Mouse (Mus musculus): Measurements from ENCODE around the gene Cdrt4. TPM values are rescaled to one million over a fixed set of nuclear protein-coding genes. Genes with fewer than 3 reads are reported as not detected.

Gene Cdrt4
- polyA plus RNA-seq, 1 experiment: not detected

GRCm38 (mm10) chr11:62943538-62943937, 7.5 kb upstream of the Cdrt4 start:
- Histone ChIP-seq H3ac (ENCODE audit: control insufficient read depth, insufficient read length, low read depth) (no peak overlapping the region), H3K27me3 (ENCODE audit: control insufficient read depth, insufficient read depth, insufficient read length) (no peaks in the 10 kb centered on the region), H3K36me3 (ENCODE audit: control insufficient read depth, insufficient read depth) (no peaks in the 10 kb centered on the region), H3K79me3 (ENCODE audit: low read depth) (no peaks in the 10 kb centered on the region), H3K79me2 (ENCODE audit: control insufficient read depth, insufficient read depth) (no peaks in the 10 kb centered on the region), H3K4me3 (ENCODE audit: insufficient read depth, poor library complexity, severe bottlenecking) (no peak overlapping the region)
- TF ChIP-seq MYOD1 (IDR thresholded peaks at IDR 0.05; ENCODE audit: control insufficient read depth, insufficient read length, low read depth): no peak

- Histone ChIP-seq H3K4me3 (ENCODE audit: insufficient read depth, poor library complexity, severe bottlenecking) (no peak overlapping the region), H3K79me3 (ENCODE audit: low read depth) (no peaks in the 10 kb centered on the region), H3ac (ENCODE audit: control insufficient read depth, insufficient read length, low read depth) (no peak overlapping the region), H3K36me3 (ENCODE audit: control insufficient read depth, insufficient read depth) (no peaks in the 10 kb centered on the region), H3K27me3 (ENCODE audit: control insufficient read depth, insufficient read depth, insufficient read length) (no peaks in the 10 kb centered on the region), H3K79me2 (ENCODE audit: control insufficient read depth, insufficient read depth) (no peaks in the 10 kb centered on the region)
- TF ChIP-seq FOSL1 (IDR thresholded peaks at IDR 0.05; ENCODE audit: insufficient read depth, low read length, poor library complexity, severe bottlenecking): no peak
- TF ChIP-seq USF1 (IDR thresholded peaks at IDR 0.05; ENCODE audit: low read depth): no peak
- no peak for TF ChIP-seq CTCF (IDR thresholded peaks at IDR 0.05; ENCODE audit: control insufficient read depth, insufficient read depth, insufficient read length)
- no peak for TF ChIP-seq MYOG (IDR thresholded peaks at IDR 0.05; ENCODE audit: control insufficient read depth, extremely low read depth, insufficient read length)
- TF ChIP-seq CEBPB (IDR thresholded peaks at IDR 0.05; ENCODE audit: low read depth): no peak
- TF ChIP-seq MYOD1 (IDR thresholded peaks at IDR 0.05; ENCODE audit: control insufficient read depth, insufficient read length, low read depth): no peak
- TF ChIP-seq MAX (IDR thresholded peaks at IDR 0.05): no peak
Measured at GRCm38 (mm10) chr11:62945514-62945913, 5.5 kb upstream of the Cdrt4 start.

DNA sequence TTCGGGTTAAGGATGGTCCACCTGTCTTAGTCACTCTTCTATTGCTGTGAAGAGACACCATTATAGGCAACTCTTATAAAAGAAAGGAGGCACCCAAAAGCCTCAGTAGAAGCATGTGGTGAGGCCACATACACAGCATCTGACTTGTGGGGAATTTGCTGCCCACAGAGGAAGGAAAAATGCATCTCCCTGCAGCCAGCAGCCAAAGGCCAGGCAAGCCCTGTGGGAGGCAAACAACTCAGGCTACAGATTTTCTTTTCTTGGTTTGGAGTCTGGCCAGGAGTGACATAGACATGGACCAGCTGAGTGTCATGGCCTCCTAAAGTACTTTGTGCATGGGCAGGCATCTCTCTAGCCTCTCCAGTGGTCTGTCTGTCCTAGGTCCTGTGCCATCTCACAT, 1.4 kb upstream of the Cdrt4 start:
- Histone ChIP-seq H3K79me2 (ENCODE audit: control insufficient read depth, insufficient read depth) (no peaks in the 10 kb centered on the region), H3K27me3 (ENCODE audit: control insufficient read depth, insufficient read depth, insufficient read length) (no peaks in the 10 kb centered on the region), H3ac (ENCODE audit: control insufficient read depth, insufficient read length, low read depth) (no peak overlapping the region), H3K79me3 (ENCODE audit: low read depth) (no peaks in the 10 kb centered on the region), H3K4me3 (ENCODE audit: insufficient read depth, poor library complexity, severe bottlenecking) (no peak overlapping the region), H3K36me3 (ENCODE audit: control insufficient read depth, insufficient read depth) (no peaks in the 10 kb centered on the region)
- no peak for TF ChIP-seq MYOG (IDR thresholded peaks at IDR 0.05; ENCODE audit: control insufficient read depth, extremely low read depth, insufficient read length)
- no peak for TF ChIP-seq MYOD1 (IDR thresholded peaks at IDR 0.05; ENCODE audit: control insufficient read depth, insufficient read length, low read depth)
- TF ChIP-seq CTCF (IDR thresholded peaks at IDR 0.05; ENCODE audit: control insufficient read depth, insufficient read depth, insufficient read length): no peak
- TF ChIP-seq USF1 (IDR thresholded peaks at IDR 0.05; ENCODE audit: low read depth): no peak
- TF ChIP-seq FOSL1 (IDR thresholded peaks at IDR 0.05; ENCODE audit: insufficient read depth, low read length, poor library complexity, severe bottlenecking): no peak
- no peak for TF ChIP-seq MAX (IDR thresholded peaks at IDR 0.05)
- no peak for TF ChIP-seq CEBPB (IDR thresholded peaks at IDR 0.05; ENCODE audit: low read depth)

GRCm38 (mm10) chr11:62954766-62955165, 3.8 kb downstream of the Cdrt4 start:
- no peaks in the 10 kb centered on the region for H3K79me2 ChIP-seq (ENCODE audit: control insufficient read depth, insufficient read depth)
- no peaks in the 10 kb centered on the region for H3K36me3 ChIP-seq (ENCODE audit: control insufficient read depth, insufficient read depth)
- no peak overlapping the region for H3K4me3 ChIP-seq (ENCODE audit: insufficient read depth, poor library complexity, severe bottlenecking)
- no peaks in the 10 kb centered on the region for H3K79me3 ChIP-seq (ENCODE audit: low read depth)
- no peak for TF ChIP-seq USF1 (IDR thresholded peaks at IDR 0.05; ENCODE audit: low read depth)
- no peak for TF ChIP-seq FOSL1 (IDR thresholded peaks at IDR 0.05; ENCODE audit: insufficient read depth, low read length, poor library complexity, severe bottlenecking)
- TF ChIP-seq MAX (IDR thresholded peaks at IDR 0.05): no peak
- no peak for TF ChIP-seq MYOD1 (IDR thresholded peaks at IDR 0.05; ENCODE audit: control insufficient read depth, insufficient read length, low read depth)
- TF ChIP-seq CEBPB (IDR thresholded peaks at IDR 0.05; ENCODE audit: low read depth): no peak
- TF ChIP-seq CTCF (IDR thresholded peaks at IDR 0.05; ENCODE audit: control insufficient read depth, insufficient read depth, insufficient read length): no peak
- no peak for TF ChIP-seq MYOG (IDR thresholded peaks at IDR 0.05; ENCODE audit: control insufficient read depth, extremely low read depth, insufficient read length)
- no peak overlapping the region for H3ac ChIP-seq (ENCODE audit: control insufficient read depth, insufficient read length, low read depth)
- no peaks in the 10 kb centered on the region for H3K27me3 ChIP-seq (ENCODE audit: control insufficient read depth, insufficient read depth, insufficient read length)

DNA sequence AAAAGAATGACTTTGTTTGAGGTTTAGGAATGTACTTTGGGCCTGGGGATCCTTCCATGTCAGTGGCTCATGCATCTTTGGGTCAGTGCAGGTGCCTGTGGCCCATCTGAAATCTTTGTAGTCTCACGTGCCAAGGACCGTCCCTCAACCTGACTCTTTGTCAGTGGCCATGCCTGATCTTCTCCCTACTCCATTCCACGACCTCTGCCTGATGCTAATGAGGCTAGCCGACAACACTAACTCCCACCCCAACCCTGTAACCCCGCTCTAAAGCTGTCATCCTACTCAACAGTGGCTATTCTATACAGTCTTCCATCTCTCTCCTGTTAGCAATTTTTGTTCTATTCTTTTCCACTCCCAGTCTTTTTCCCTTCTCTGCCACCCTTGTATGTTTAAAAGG, 4.2 kb downstream of the Cdrt4 start:
- Histone ChIP-seq H3K79me2 (ENCODE audit: control insufficient read depth, insufficient read depth) (no peaks in the 10 kb centered on the region), H3K36me3 (ENCODE audit: control insufficient read depth, insufficient read depth) (no peaks in the 10 kb centered on the region), H3K4me3 (ENCODE audit: insufficient read depth, poor library complexity, severe bottlenecking) (no peak overlapping the region), H3K27me3 (ENCODE audit: control insufficient read depth, insufficient read depth, insufficient read length) (no peaks in the 10 kb centered on the region), H3K79me3 (ENCODE audit: low read depth) (no peaks in the 10 kb centered on the region), H3ac (ENCODE audit: control insufficient read depth, insufficient read length, low read depth) (no peak overlapping the region)
- TF ChIP-seq MAX (IDR thresholded peaks at IDR 0.05): no peak
- no peak for TF ChIP-seq CEBPB (IDR thresholded peaks at IDR 0.05; ENCODE audit: low read depth)
- TF ChIP-seq MYOG (IDR thresholded peaks at IDR 0.05; ENCODE audit: control insufficient read depth, extremely low read depth, insufficient read length): no peak
- TF ChIP-seq CTCF (IDR thresholded peaks at IDR 0.05; ENCODE audit: control insufficient read depth, insufficient read depth, insufficient read length): no peak
- no peak for TF ChIP-seq FOSL1 (IDR thresholded peaks at IDR 0.05; ENCODE audit: insufficient read depth, low read length, poor library complexity, severe bottlenecking)
- no peak for TF ChIP-seq USF1 (IDR thresholded peaks at IDR 0.05; ENCODE audit: low read depth)
- no peak for TF ChIP-seq MYOD1 (IDR thresholded peaks at IDR 0.05; ENCODE audit: control insufficient read depth, insufficient read length, low read depth)

DNA sequence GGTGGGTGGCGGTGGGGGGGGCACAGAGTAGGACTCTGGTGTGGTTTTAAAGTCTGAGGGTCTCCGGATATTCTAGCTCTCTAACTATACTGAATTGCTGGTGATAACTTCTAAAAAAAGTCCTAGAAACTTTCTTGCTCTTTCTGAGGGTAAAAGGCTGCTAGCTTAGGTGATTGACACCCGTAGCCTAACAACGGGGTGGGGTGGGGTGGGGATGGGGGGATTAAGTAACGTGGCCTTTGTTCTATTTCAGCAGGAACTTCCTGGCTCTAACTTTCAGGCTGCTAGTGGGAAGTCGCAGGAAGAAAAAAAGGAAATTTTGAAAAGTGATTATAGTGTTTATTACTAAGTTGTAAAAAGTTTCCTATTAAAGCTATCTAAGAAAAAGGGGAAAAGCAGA, 4.8 kb downstream of the Cdrt4 start:
- H3ac ChIP-seq (ENCODE audit: control insufficient read depth, insufficient read length, low read depth): no peak overlapping the region
- TF ChIP-seq MYOD1 (IDR thresholded peaks at IDR 0.05; ENCODE audit: control insufficient read depth, insufficient read length, low read depth) (no peak), MAX (IDR thresholded peaks at IDR 0.05) (no peak), MYOG (IDR thresholded peaks at IDR 0.05; ENCODE audit: control insufficient read depth, extremely low read depth, insufficient read length) (no peak), FOSL1 (IDR thresholded peaks at IDR 0.05; ENCODE audit: insufficient read depth, low read length, poor library complexity, severe bottlenecking) (no peak), CTCF (IDR thresholded peaks at IDR 0.05; ENCODE audit: control insufficient read depth, insufficient read depth, insufficient read length) (no peak), USF1 (IDR thresholded peaks at IDR 0.05; ENCODE audit: low read depth) (no peak), CEBPB (IDR thresholded peaks at IDR 0.05; ENCODE audit: low read depth) (no peak)
- no peaks in the 10 kb centered on the region for H3K79me2 ChIP-seq (ENCODE audit: control insufficient read depth, insufficient read depth)
- no peaks in the 10 kb centered on the region for H3K79me3 ChIP-seq (ENCODE audit: low read depth)
- H3K36me3 ChIP-seq (ENCODE audit: control insufficient read depth, insufficient read depth): no peaks in the 10 kb centered on the region
- no peak overlapping the region for H3K4me3 ChIP-seq (ENCODE audit: insufficient read depth, poor library complexity, severe bottlenecking)
- H3K27me3 ChIP-seq (ENCODE audit: control insufficient read depth, insufficient read depth, insufficient read length): no peaks in the 10 kb centered on the region

Data from C2C12 (cell line).